Mouse (Mus musculus) mature B cell (primary cell): ENCODE results near the gene Mark3.

ENCODE experiments used
- in situ Hi-C: fragments of 300-500 bp; cut with MboI; formaldehyde crosslinking; loops from 2 replicates; pipeline ENCODE4 v1.14.3; 2019

Mark3 gene

DNA sequence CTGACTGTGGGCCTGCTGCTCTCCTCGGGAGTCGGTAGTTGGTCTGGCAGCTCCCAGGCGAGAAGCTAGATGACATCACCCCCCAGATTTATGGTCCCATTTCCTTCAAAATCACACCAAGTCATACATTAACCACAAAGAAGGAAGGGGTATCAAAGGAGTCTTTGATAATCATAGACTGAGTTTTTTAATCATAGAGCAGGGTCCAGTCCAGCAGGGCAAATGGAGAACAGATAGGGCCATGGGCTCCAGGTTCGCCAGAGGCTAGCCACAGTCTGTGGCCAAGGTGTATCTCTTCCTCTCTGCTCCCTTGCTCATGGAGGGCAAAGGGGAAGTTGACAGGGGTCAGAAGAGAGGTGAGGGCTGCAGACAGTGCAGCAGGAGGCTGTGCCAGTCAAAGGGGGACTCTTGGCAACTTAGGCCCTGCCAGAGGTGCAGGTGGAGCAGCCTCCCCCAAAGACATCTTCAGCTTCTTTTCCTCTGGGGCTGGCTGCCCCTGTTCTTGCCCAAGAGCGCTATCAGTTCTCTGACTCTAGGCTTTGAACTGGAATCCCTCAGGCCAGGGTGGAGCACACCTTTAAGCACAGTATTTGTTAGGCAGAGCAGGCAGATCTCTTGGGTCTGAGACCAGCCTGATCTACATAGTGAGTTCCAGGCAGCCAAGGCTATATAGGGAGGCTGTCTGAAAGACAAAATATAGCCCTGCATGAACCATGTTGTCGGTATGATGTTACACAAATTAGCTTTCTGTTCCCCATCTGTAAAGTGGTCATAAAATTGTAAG, 101.7 kb downstream of the Mark3 start:
- in situ Hi-C loops, result no loop called here

GRCm38 (mm10) chr12:111677421-111677820, 103.1 kb downstream of the Mark3 start:
- in situ Hi-C loops, result no loop called here

DNA sequence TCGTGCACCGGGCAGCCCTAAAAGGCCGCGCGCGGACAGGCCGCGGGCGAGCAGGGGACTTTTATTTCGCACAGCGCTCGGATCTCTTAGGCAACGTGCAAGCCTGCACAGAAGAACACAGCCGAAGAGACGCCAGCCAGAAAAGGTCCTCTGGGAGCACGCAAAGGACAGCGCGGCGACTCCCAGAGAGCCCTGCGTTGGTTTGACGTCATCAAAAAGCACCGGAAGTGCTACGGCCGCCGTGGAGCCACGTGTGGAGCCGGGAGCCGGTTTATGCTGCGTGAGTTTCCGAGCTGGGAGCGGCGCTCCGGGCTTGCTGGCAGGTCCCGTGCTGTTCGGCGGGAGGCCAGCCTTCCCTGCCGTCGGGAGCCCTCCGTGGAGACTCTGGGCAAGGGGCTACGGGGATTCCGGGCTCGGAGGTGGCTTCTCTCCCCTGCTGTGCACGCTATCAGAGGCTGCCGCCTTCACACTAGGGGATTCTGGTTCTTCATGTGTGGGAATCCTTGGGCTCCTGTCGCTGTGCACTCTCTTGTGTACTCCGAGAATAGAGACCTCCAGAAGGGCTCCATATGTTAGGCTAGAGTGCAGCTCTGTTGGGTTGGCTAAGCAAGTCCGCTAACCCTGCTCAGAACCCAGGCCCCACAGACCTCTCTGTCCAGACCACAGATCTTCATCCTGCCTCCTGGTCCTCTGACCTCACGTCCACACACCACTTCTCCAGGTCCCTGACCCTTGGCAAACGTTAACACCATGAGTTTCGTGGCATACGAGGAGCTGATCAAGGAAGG, 103.8 kb downstream of the Mark3 start, which contains the start of gene Trmt61a:
Gene Trmt61a, plus strand, starts transcription at position 224 of the 788 bp plus-strand sequence.
- in situ Hi-C loops, result no loop called here

DNA sequence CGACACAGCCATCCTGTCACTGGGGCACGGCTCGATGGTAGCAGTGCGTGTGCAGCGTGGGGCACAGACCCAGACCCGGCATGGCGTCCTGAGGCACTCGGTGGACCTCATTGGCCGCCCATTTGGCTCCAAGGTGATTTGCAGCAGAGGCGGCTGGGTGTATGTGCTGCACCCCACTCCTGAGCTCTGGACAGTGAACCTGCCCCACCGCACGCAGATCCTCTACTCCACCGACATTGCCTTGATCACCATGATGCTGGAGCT, 104.3 kb downstream of the Mark3 start:
- in situ Hi-C loops, result no loop called here

DNA sequence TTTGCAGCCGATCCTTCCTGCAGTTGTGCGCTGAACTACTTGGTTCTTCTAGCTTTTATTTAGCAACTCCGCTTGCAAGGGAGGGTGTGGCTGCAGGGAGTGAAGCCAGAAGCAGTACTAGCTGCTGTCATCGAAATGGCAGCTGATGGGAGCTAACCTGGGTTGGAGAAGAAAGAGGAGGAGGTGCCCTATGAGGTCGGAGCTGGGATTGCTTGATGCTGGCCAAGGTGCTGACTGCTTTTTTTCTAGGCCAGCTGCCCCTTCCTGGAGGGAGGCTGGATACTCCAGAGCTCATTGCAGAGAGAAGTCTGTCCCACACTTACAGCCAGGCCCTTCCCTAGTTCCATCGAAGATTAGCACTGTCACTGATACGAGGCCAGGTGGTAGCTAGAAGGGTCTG, 104.7 kb downstream of the Mark3 start:
- in situ Hi-C loops, result no loop called here

DNA sequence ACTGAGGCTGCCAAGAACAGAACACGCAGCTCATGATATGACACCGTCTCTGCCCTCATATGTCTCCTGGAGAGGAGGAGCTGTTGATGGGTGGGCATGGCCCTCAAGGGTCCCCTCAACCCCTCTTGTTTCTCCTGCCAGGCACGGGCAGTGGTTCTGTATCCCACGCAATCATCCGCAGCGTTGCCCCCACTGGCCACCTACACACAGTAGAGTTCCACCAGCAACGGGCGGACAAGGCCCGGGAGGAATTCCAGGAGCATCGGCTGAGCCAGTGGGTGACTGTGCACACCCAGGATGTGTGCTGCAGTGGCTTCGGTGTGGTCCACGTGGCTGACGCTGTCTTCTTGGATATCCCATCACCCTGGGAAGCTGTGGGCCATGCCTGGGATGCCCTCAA, 106.3 kb downstream of the Mark3 start:
- in situ Hi-C loops, result no loop called here

DNA sequence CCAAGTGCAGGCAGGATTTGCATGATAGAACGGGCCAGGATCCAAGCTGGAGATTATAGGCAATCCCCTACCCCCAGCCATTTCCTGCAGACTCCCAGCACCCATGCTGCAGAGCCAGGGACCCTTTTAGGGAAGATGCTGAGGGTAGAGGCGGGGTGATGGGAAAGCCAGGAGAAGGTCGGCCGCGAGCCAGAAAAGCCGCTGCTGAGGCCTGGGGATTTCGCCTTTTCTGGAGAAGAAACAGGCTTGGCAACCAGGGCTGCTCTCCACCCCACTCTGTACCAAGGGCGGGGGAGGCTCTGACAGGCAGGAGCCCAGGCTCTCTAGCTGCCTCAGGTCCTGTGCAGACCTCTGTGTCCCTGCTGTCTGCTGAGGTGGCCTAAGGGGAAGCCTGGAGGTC, 107.0 kb downstream of the Mark3 start:
- in situ Hi-C loops, result no loop called here

DNA sequence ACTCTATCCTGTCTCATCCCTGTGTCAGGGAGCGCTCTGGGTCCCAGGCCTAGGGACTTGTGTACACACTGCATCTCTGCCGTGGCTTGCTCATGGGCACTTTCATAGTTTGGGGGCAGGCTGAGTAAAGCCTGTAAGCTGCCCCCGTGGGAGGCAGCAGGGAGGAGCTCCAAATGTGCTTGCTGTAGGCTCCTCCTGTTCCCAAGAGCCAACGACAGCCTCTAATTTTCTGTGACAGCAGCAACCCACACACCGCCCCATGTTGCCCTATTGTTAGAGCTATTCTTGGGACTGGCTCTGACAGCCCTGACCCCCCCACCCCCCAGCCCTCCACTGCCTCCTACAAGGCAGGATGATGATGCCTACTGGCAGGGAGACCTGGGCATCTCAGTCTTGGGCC, 107.7 kb downstream of the Mark3 start:
- in situ Hi-C loops, result no loop called here

GRCm38 (mm10) chr12:111682806-111683205, 108.5 kb downstream of the Mark3 start:
- in situ Hi-C loops, result no loop called here

GRCm38 (mm10) chr12:111686390-111686789, 112.1 kb downstream of the Mark3 start:
- in situ Hi-C loops, result no loop called here

- in situ Hi-C loops, result no loop called here
Observed at GRCm38 (mm10) chr12:111687350-111688068, 113.2 kb downstream of the Mark3 start.

DNA sequence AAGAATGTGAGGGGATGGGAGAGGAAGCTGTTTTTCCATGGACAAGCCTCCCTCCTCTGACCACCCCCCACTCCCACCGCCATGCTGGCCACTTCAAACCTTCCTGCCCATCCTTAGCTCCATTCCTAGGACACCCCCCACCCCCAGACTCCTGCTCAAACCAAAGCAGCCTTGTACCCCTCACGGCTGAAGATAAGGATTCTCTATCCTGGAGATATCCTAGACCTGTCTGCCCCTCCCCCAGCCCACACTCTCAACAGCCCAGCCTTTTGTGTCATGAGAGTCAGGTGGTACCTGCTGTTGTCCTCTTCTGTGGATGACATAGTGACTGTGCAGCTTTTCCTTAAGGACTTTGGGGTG, 113.7 kb downstream of the Mark3 start:
- in situ Hi-C loops, result no loop called here

GRCm38 (mm10) chr12:111689426-111689825, 115.1 kb downstream of the Mark3 start:
- in situ Hi-C loops, result no loop called here

GRCm38 (mm10) chr12:111691346-111691872, 117.1 kb downstream of the Mark3 start:
- in situ Hi-C loops, result no loop called here

DNA sequence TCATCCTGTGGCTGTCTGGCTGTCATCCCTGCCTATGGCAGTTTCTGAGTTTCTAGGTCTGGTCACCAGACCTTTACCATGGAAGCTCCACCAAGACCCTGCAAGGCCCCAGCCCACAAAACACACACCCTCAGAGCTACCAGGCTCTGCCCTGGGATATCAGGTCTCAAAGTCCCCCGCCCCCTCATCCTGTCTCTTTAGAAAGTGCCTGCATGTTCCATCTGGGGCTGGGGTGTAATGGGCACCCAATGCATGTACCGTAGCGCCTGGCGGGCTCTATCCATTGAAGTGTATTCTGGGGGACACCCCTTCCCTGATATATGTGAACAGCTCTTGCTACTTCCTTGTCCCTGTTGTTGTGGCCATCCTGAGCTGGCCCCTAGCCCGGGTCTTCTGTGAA, 118.6 kb downstream of the Mark3 start:
- in situ Hi-C loops, result no loop called here

DNA sequence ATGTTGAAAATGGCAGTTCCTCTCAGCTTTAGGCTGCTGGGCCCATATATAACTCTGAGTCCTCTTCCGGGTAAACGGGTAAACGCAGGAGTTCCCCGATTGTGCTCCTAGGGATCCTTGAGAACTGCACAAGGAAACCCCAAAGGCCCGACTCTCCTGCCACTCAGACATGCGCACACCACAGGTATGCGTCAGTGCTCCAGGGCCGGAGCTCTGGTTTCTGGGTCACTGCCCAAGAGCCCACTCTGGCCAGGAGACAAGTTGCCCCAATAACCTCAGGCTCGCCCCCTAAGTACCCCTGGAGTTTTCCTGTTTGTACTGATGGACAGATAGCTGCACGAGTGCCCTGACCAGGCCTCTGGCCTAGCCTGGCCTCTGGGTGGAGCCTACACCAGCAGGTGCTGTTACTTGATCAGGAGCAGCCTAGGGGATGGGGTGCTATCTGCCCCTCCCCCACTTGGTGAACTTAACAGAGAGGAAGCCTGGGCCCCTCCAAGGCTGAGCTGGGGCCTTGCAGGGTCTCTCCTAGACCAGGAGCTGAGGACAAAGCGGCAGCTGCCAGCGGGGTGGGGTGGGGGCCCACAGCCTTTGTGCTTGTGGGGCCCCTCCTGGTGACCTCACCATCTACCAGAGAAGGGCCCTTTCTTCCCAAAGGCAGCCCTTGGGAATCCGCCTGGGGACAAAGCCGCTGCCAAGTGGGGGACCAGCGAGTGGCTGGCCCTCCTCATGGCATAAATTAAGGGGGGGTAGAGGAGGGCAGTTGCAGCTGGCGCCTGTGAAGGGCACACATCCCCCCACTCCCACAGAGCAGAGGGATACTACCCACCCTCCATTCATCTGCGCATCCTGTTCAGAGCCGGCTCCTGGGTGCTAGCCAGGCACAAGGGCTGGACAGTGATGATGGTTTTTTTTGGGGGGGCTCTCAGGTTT, 119.3 kb downstream of the Mark3 start:
- in situ Hi-C loops, result no loop called here

- in situ Hi-C loops, result no loop called here
Observed at GRCm38 (mm10) chr12:111694271-111694781, 120.0 kb downstream of the Mark3 start.

DNA sequence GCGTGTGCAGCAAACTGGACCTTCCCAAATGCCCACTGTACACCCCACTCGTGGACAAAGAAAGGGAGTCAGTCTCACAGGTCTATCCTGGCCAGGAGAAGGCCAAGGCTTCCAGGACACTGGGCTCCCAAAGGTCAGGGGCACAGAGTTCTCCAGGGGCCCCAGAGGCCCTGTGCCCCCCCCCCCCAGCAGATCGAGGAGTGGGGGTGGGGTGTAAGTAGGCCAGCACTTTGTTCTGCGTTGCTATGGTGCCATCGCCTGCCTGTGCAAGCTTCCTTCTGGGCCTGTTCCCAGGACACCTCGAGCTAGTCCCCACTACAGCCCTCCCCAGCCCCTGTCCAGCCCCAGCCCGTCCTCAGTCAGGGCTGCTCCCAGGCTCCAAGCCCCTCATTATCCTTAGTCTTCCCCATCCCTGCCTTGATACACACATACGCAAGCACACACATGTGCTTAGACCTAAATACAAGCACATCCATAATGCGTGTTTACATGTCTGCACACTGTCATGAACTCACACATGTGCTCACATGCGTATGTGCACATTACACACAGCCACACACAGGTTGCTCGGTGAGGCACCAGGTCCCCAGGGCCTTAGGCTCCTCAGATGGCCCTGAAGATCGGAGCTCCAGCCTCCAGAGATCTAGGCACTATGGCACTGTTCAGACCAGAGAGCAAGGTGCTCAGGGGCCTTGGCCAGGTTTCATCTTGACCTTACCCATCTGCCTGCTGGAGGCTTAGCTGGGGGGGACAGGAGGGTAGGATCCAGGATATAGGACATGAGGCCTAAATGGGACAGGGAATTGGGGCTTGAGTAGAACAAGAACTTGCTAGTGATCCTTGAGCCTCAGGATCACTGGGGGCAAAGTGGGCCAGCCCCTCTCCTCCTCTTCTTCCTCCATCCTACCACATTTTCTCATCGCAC, 120.8 kb downstream of the Mark3 start:
- in situ Hi-C loops, result no loop called here

DNA sequence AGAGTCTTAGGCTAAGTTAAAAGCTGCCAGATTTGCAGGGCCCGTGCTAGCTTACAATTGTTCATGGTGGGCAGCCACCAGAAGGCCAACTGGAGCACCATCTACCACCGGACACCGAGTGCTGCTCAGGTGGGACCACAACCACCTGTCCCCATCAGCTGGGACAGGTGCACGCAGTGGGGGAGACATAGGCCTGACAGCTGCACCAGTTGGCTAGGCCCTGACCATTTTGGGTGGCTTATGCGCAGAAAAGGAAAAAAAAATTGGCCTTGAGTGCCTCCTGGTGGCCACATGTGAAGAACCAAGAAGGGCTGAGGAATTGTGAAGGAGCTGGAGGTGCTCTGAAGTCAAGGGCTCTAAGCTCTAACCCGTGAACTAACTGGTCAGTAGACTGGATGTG, 121.9 kb downstream of the Mark3 start:
- in situ Hi-C loops, result no loop called here

DNA sequence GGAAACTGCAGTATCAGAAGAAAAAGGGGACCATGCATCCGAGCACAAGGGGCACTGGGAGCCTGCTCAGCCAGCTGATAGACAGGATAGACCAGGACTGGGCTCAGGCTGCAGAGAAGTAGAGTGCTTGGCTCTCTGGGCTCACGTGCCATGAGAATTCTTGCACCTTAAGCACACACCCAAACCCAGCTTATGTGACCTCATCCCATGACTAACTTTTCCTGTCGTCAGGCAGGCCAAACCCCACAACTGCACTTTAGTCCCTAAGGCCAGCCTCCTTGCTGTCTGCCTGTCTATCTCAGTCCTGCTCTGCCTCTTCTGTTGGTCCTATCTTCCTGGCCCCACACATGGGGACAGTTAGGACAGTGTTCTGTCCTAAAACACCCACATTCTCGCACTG, 123.4 kb downstream of the Mark3 start:
- in situ Hi-C loops, result no loop called here
